Mouse (Mus musculus): ENCODE measurements around the gene Cir1. TPM values are rescaled to one million over a fixed set of nuclear protein-coding genes. Genes with fewer than 3 reads are reported as not detected.
A peak's percentile ranks its signal among the peaks of the same experiment; 100 is the strongest.

The Cir1 gene
- total RNA-seq, 2 experiments from 2014 or later, result 11.9 to 13.8 TPM

DNA sequence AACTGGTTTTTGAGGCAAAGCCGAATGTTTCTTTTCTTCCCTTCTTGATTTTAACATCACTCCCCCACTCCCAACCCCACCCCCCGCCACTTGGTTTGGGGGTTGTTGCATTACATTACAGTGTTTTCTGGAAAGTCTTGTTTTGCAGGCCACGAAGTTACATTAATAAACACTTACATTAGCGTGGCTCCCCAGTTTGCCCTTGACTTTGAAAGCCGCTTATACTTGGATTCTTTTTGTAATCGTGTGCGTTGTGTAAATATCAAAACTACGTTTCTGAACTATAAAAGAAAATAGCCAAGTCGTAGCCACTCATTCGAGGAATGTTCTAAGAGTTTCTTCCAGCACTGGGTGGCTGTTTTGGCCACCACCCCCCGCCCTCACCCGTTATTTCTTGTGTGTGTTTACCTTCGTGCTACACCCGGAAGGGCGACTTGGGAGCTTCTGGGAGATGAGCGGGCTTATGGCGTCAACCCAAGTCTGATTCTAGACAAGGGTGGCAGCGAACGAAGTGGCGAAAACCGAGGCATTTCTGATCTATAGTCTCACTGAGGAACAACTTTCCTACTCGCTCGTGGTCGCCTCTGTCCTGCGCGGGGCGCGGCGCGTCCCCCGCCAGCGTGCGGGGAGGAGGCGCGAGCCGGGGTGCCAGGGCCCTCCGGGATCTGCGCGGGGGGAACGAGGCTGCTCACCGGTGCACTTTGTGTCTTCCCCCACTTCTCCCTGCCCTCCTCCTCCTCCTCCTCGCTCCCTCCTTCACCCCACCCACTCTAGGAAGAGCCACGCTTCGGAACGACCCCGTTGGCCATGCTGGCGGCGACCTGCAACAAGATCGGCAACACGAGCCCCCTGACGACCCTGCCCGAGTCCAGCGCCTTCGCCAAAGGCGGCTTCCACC is 39.9 kb downstream of the Cir1 start:
- DNase-seq (ENCODE audit: low spot score), result peak; percentile 11

DNA sequence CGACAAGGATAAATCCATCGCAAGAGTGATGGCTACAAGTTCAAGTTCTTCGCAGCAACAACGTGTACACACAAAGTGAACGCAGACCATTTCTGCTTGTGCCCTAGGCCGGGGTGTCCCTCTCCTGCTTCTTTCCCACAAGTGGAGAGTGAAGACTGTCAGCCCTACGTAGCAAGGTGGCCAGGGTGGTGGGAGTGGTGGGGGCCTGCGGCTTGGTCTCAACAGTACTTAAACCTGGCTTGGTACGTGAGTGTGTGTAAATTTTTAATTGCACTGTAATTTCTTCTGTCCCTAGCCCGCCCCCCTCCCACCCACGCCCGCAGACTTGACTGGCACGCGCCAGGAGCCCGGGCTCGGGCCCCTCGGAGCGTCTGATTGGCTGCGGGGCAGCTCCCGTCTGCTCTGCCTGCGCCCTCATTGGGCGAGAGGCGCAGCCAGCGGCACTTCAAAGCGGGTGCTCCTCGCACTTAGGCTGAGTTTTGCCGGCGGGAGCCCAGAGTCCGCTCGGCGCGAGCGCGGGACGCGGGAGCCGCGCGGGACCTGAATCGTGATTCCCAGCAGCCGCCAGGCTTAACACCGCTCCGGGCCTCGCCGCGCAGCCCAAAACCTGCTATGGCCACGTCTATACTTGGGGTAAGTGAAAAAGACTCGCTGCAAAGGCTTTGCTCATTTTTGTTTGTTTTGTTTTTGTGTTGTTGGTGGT is 40.9 kb downstream of the Cir1 start, which contains the start of gene Sp9:
Gene Sp9 (plus strand): TSS at position 467 of the 703 bp plus-strand sequence.
- DNase-seq (ENCODE audit: low spot score), result no peak

DNA sequence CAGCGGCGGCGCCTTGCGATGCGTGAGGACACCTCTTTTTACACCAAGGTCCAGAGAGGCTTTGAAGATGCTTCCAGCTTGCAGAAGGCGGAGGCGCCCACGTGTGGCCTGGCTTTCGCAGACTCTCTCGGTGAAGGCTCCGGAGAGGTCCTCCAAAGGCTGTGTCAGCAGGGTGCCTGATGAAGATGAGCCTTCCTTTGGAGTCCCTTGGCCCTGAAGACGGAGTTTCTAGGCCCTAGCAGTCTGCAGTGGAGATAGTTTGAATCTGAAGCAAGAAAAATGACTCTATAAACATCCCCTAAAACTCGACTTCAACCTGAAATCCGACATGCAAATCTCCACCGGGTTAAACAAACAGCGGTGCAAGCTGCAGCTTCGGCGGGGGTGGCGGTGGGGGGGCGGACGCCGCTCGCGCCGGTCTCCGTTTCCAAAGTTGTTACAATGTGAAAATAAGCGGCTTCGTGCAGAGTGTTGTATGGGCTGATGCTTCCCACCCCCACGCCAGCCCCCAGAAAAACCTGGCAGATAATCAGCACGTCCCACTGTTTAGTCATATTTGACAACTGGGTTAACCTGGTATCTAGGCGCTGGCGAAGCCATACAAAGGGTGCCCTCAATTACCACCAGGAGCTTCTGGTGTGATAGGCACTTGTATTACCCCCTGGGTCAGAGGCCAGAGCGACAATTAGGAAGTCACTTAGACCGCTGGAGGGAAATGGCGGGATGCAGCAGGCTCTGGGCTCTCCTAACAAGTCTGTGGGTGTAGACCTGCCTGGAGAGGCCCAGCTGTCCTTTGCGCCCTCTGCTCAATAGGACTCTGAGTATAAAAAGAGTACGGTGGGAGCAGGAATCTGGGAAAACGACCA is 41.7 kb downstream of the Cir1 start:
- DNase-seq (ENCODE audit: low spot score), result no peak

DNA sequence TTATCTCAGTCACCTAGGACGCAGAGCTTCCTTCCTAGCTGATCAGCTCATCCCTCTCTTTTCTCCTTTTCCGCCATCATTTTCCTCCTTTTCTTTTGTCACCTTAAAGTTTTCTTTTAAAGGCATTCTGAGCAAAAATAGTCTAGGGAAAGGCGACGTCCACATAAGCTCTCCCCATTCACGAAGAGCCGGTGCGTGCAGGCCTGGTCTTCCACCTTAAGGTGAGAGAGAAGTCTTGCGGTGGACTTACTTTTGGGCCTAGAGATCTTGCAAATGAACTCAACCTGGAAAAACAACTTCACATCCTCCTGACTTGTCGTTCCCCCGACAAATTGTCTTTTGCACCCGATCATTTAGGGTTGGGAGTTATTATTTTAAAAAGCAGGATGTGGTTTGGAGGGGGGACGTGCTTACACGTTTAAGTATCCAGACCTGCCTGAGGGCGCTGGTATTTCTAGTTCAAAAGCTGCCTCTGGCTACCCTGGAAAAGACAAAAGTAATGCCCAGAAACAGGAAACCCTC is 42.4 kb downstream of the Cir1 start:
- DNase-seq (ENCODE audit: low spot score), result no peak

DNA sequence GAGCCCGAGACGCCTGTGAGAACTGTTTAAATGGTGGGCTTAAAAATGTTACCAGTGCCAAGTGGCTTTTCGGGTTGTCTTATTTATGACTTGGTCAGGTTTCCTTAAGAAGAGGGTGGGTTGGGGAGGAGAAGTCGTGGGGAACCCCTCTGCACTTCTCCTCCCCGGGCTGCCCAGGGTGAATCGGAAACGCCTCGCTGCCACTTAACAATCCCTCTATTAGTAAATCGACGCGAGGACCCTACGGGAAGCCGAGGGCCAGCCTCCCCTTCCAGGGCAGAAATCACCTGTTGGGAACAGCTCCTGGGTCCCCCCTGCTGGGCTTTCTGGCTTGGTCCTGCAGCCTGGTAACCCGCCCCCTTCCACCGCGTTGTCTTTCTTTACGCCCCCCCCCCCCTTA is 42.8 kb downstream of the Cir1 start:
- no peak for DNase-seq (ENCODE audit: low spot score)

DNA sequence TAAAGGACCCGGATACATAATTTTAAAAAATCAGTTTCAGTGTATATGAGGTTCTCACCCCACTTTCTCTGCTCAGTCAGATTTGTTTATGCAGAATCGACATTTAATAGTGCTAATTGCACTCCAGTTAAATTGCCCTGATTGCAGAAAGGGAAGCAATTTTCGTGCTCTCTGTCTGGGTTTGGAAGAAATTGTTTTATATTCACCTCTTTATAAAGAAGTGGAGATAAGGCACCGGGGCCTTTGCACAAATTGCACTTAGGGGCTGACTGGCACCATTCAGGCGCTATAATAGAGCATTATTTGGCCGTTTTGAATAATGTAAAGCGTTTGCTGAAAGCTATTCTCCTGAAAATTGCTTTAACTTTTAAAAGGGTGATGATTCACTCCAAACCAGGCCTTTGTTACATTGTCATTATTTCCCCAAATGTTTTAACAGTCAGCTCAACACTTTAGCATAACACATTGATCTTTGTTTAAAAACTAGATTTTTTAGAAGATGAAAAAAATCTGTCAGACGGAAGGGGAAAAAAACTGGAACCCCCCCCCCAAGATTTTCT is 43.6 kb downstream of the Cir1 start:
- no peak for DNase-seq (ENCODE audit: low spot score)

DNA sequence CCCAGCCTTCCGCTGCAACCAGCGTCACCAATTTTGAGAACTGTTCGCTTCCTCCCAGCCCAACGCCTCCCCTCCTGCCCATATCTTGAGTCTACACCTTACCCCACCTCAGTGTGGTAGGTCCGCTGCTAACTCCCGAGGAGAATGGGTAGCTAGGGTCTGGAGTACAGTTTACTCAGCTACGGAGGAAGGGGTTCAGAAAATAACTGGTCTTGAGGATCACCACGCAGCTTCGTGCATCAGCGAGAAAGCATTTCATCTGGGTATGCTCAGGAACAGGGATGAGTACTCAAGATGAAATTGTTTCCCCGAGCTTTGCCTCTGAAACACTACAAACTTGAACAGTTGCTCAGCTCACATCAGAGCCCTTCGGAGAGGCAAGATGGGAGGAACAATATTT is 44.2 kb downstream of the Cir1 start:
- DNase-seq (ENCODE audit: low spot score), result no peak

DNA sequence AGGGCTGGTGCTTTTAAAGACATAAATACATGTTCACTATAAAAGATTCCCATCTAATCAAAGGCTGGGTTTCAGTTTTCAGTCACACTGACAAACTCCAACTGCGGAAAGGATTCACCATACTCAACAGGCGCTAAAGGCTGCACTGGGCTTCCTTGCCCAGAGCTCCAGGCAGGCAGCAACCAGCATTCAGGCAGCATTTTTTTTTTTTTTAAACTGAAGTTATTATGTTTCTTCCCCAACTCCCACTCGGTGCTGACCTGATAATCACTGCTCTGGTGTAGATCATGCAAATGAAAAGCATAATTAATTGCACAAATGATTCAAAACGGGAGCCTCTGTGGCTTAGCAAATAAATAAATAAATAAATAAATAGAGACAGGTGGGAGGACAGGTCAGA is 44.7 kb downstream of the Cir1 start:
- no peak for DNase-seq (ENCODE audit: low spot score)

DNA sequence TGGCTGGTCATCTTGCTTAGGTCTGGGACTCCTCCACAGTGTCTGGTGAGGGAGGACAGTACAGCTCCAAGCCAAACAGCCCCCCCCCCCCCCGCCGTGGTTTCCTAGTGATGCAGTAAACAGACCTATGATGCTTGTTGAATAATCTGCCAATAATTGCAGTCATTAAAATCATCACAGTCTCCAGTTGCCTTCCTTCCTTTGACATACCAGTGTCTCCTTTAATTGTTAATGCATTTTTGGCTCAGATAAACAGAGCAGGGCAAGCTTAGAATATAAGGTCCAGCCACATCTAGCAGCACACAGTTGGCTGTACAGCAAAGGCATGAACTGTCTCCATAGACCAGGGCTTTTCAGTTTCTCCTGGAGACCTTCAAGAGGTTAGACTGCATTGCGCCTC is 45.3 kb downstream of the Cir1 start:
- no peak for DNase-seq (ENCODE audit: low spot score)

DNA sequence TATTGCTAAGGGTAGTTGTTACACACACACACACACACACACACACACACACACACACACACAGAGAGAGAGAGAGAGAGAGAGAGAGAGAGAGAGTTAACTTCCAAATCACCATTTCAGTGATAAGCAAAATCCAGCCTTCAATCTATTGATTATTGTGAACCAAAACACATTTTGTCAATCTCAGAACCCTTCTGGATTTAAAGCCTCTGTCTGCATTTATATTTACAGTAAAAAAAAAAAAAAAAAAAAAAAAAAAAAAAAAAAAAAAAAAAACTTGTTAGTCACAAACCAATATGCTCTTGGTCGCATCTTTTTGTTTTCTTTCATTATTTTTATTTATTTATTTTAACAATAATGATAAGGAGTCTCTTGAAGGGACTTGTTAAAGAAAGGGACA is 45.9 kb downstream of the Cir1 start:
- DNase-seq (ENCODE audit: low spot score), result no peak

DNA sequence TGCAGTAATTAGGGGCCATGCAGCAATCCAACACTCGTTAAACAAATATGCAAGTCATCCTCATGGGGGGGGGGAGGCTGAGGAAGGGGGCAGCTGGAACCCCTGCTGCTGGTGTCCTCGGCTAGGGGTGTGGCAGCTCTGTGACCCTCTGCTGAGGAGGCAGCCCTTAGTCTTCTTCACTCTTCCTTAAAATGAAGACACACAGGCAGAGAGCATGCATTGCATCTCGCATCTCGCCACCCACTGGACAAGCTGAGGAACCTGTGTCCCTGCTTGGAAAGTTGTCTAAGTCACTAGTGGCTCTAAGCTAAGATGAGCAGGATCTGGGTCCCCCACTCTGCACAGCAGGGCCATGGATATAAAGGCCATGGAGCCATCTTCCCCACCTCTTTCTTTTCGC is 46.5 kb downstream of the Cir1 start:
- no peak for DNase-seq (ENCODE audit: low spot score)

DNA sequence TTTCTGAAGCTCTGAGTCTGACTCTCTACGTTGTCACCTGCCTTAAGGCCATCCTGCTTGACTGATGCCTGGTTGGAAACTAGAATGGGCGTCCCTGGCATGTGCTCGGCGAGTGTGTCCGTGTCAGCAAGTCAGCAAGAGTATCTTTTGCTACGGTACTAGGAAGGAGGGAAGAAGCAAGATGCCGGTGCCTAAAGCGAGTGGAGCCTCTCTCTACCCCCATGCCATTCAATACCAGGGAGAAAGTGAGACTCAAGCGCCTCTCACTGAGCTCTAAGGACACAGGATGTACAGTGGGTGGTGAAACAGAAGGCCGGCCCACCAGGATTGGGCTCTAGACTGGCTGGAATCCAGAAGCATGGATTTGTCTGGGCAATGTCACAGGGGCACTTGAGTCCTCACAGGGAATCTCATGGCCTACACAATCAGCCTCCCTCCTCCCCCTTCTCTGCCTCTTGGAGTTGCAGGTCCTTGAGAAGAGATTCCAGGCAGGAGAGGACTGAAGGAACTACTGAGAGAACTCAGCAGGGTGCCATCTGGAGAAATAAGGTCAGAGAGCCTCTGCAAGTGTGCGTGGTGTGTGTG is 47.8 kb downstream of the Cir1 start:
- DNase-seq (ENCODE audit: low spot score), result no peak

DNA sequence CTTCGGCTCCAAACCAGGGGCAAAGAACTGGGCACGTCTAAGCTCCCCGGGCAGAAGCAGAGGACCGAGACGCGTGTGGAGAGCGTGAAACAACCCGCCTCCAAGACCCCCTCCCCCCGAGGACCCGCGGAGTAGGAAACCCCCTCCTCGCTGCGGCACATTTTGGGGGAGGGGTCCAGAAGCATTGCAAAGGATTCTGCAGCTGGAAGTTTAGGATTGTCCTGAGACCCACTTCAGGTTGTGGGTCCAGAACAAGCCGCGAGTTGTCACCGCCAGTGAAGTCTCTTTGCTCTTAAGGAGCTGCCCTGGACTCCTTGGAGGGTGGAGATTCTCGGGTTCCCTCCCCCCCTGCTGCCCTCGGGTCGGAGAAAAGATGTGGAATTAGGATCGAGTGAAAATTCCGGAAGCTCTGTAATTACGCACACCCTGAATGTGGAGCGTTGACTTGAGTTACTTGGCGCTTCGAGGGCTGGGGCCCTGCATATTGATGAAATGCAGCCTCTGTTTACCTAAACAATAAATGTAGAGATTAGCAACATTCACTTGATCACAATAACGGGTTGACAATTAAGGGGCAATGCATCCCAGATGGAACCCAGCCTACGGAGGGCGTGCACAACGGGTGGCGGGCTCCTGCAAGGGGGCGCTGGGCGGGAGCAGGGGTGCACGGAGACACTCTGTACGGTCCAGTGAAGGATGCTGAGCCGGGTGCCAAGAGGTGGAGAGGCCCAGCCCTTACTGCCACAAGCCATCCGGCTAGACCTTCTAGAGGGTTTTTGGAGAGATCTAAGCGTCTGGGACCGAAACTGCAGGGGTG is 48.5 kb downstream of the Cir1 start:
- DNase-seq (ENCODE audit: low spot score), result no peak

DNA sequence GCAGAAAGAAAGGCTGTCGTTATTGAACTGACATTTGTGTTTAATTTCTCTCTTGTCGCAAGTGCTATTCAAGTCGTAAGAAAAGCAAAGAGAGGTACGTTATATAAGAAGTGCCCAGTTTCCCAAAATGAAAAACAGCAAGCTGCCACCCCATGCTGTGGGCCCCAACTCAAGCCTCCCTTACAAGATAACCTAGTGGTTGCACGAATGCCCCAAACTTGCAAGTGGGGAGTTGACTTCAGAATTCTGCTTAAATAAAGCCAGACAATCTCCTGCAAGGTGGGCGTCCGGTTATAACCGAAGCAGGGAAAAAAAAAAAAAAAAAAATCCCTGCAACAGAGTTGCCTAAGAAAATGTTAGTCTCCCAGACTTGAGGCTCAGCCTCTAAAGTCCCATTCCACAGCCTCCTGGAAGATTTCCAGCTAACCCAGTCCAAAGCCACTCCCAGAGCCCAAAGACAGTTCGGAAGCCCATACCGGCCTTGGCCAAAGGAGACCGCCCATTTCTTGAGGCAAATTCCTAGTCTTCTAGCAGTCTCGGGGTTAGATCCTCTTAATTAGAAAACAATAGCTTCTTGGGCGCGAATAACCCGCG is 49.2 kb downstream of the Cir1 start:
- DNase-seq (ENCODE audit: low spot score), result peak; percentile 43

DNA sequence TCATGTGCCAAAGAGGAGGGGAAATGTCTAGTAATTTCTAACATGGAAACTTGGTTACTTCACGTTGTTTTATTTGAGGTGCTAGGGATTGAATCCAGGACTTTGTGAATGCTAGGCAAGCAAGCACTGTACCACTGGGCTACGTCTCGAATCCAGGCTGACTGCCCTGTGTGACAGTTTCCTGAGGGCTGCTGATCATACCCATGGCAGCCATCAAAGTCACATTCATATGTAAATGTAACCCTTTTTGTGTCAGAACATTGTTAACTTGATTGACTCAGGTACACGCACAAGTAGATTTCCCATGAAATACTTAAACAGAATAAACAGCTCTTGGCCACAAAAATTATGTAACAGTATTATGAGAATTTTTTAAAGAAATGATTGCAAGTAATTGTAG is 63.8 kb downstream of the Cir1 start:
- no peak for DNase-seq (ENCODE audit: low spot score)

DNA sequence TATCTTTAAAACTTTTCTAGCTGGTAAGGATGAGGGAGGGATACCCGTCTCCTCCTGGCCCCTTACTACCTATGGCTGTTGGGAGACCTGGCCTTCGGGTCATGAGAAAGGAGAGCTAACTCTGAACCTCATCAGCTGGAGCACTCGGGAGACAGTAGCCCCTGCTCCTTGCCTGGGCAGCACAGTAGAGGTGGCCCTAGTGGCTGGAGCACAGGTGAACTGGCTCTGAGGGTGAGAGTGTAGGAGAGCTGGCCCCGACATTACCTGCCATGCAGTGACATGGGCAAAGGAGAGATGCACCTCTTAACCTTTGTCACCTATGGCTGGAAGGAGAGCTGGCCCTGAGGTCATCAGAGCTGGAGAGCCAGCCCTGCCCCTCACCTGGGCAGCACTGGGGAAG is 71.2 kb downstream of the Cir1 start:
- DNase-seq (ENCODE audit: low spot score), result no peak
